In genomic region chr17:58003322-58003721, GRCm38 (mm10) we compare ENCODE assay signal across 16 mouse cellular contexts.
DNase-seq lines count a peak whose midpoint lies in the region; ATAC-seq lines count a peak whose summit lies in the region.
"Had no signal": no experiment of that assay in that cellular context is flagged by ENCODE, and none has a peak within 500 bp of the region (broad histone marks: within the 10 kb centered on the region; RNA-seq: fewer than 3 reads in every experiment).

No protein-coding gene starts in this region.

- no peak overlapping the region for H3K4me3 ChIP-seq in forebrain, embryonic 14.5 days (ENCODE audit: low read depth, low read length)
- H3K4me3 ChIP-seq in forebrain, embryonic 10.5 days, result no peak overlapping the region
- H3K4me3 ChIP-seq in midbrain, embryonic 13.5 days (replicated peaks), result no peak overlapping the region
- H3K4me3 ChIP-seq in midbrain, embryonic 11.5 days (ENCODE audit: low read depth, low read length), result no peak overlapping the region
- no peak overlapping the region for H3K4me3 ChIP-seq in forebrain, embryonic 16.5 days (replicated peaks; ENCODE audit: low read length)
- H3K4me3 ChIP-seq in heart, embryonic 12.5 days, result no peak overlapping the region
- H3K4me3 ChIP-seq: embryonic facial prominence, embryonic 10.5 days; heart, adult 2 months; hindbrain, embryonic 10.5 days; intestine, embryonic 15.5 days had no signal

- no peaks in the 10 kb centered on the region for H3K9me3 ChIP-seq in forebrain, embryonic 14.5 days (replicated peaks; ENCODE audit: control insufficient read depth, low read length)
- no peaks in the 10 kb centered on the region for H3K9me3 ChIP-seq in forebrain, embryonic 10.5 days
- no peaks in the 10 kb centered on the region for H3K9me3 ChIP-seq in midbrain, embryonic 13.5 days
- no peaks in the 10 kb centered on the region for H3K9me3 ChIP-seq in midbrain, embryonic 11.5 days (ENCODE audit: control insufficient read depth, low read length)
- H3K9me3 ChIP-seq in forebrain, embryonic 16.5 days (ENCODE audit: control insufficient read depth, low read length), result no peaks in the 10 kb centered on the region
- no peaks in the 10 kb centered on the region for H3K9me3 ChIP-seq in heart, embryonic 12.5 days (replicated peaks)
- H3K9me3 ChIP-seq: embryonic facial prominence, embryonic 10.5 days; hindbrain, embryonic 10.5 days; intestine, embryonic 15.5 days had no signal

- peak; percentile 70 for ATAC-seq in forebrain, embryonic 14.5 days
- 0 out of 2 replicates have a peak, but pooled peaks have one; percentile 43 for ATAC-seq in midbrain, embryonic 13.5 days
- no peak for ATAC-seq in midbrain, embryonic 11.5 days (ENCODE audit: low FRiP score)
- peak; percentile 94 for ATAC-seq in forebrain, embryonic 16.5 days
- no peak for ATAC-seq in heart, embryonic 12.5 days (ENCODE audit: insufficient number of reproducible peaks, low FRiP score)
- ATAC-seq: intestine, embryonic 15.5 days had no signal

- H3K36me3 ChIP-seq in forebrain, embryonic 14.5 days (ENCODE audit: control insufficient read depth, insufficient read depth, low read length), result no peaks in the 10 kb centered on the region
- H3K36me3 ChIP-seq in forebrain, embryonic 10.5 days (replicated peaks), result no peaks in the 10 kb centered on the region
- no peaks in the 10 kb centered on the region for H3K36me3 ChIP-seq in midbrain, embryonic 13.5 days
- H3K36me3 ChIP-seq in midbrain, embryonic 11.5 days (ENCODE audit: control insufficient read depth, insufficient read depth, low read length), result no peaks in the 10 kb centered on the region
- H3K36me3 ChIP-seq in forebrain, embryonic 16.5 days (ENCODE audit: control insufficient read depth, insufficient read depth), result no peaks in the 10 kb centered on the region
- H3K36me3 ChIP-seq in heart, embryonic 12.5 days, result no peaks in the 10 kb centered on the region
- H3K36me3 ChIP-seq: embryonic facial prominence, embryonic 10.5 days; hindbrain, embryonic 10.5 days; intestine, embryonic 15.5 days had no signal

- no peak overlapping the region for H3K27ac ChIP-seq in forebrain, embryonic 14.5 days (ENCODE audit: low read depth, low read length)
- H3K27ac ChIP-seq in forebrain, embryonic 10.5 days, result no peak overlapping the region
- H3K27ac ChIP-seq in midbrain, embryonic 13.5 days, result no peak overlapping the region
- no peak overlapping the region for H3K27ac ChIP-seq in midbrain, embryonic 11.5 days (ENCODE audit: low read depth, low read length)
- no peak overlapping the region for H3K27ac ChIP-seq in forebrain, embryonic 16.5 days (ENCODE audit: low read length)
- H3K27ac ChIP-seq in heart, embryonic 12.5 days (ENCODE audit: poor library complexity, severe bottlenecking), result no peak overlapping the region
- H3K27ac ChIP-seq: embryonic facial prominence, embryonic 10.5 days; heart, adult 2 months; hindbrain, embryonic 10.5 days; intestine, embryonic 15.5 days had no signal

- H3K9ac ChIP-seq in forebrain, embryonic 14.5 days (ENCODE audit: low read length), result no peak overlapping the region
- H3K9ac ChIP-seq in midbrain, embryonic 13.5 days (replicated peaks), result no peak overlapping the region
- no peak overlapping the region for H3K9ac ChIP-seq in midbrain, embryonic 11.5 days (ENCODE audit: low read length)
- no peak overlapping the region for H3K9ac ChIP-seq in forebrain, embryonic 16.5 days (replicated peaks; ENCODE audit: low read depth, low read length)
- no peak overlapping the region for H3K9ac ChIP-seq in heart, embryonic 12.5 days
- H3K9ac ChIP-seq: intestine, embryonic 15.5 days had no signal

- H3K4me1 ChIP-seq in forebrain, embryonic 14.5 days (ENCODE audit: control insufficient read depth, insufficient read depth, low read length), result no peaks in the 10 kb centered on the region
- no peaks in the 10 kb centered on the region for H3K4me1 ChIP-seq in forebrain, embryonic 10.5 days
- H3K4me1 ChIP-seq in midbrain, embryonic 13.5 days (replicated peaks), result 0 out of 2 replicates have a peak, but pooled peaks cover 8% of the 10 kb centered on the region
- H3K4me1 ChIP-seq in midbrain, embryonic 11.5 days (ENCODE audit: control insufficient read depth, insufficient read depth, low read length), result no peaks in the 10 kb centered on the region
- H3K4me1 ChIP-seq in forebrain, embryonic 16.5 days (replicated peaks; ENCODE audit: control insufficient read depth, insufficient read depth, low read length), result peaks cover 8% of the 10 kb centered on the region
- H3K4me1 ChIP-seq in heart, embryonic 12.5 days (replicated peaks), result no peaks in the 10 kb centered on the region
- H3K4me1 ChIP-seq: embryonic facial prominence, embryonic 10.5 days; hindbrain, embryonic 10.5 days; intestine, embryonic 15.5 days had no signal

- no peak overlapping the region for H3K4me2 ChIP-seq in forebrain, embryonic 14.5 days (ENCODE audit: low read length)
- no peak overlapping the region for H3K4me2 ChIP-seq in midbrain, embryonic 13.5 days (replicated peaks)
- no peak overlapping the region for H3K4me2 ChIP-seq in midbrain, embryonic 11.5 days
- no peak overlapping the region for H3K4me2 ChIP-seq in forebrain, embryonic 16.5 days (ENCODE audit: low read length)
- H3K4me2 ChIP-seq in heart, embryonic 12.5 days, result no peak overlapping the region
- H3K4me2 ChIP-seq: heart, embryonic 11.5 days; intestine, embryonic 15.5 days had no signal

- peak; percentile 60 for DNase-seq in forebrain, embryonic 14.5 days (ENCODE audit: low spot score)
- no peak for DNase-seq in forebrain, embryonic 10.5 days (ENCODE audit: extremely low spot score, low spot score)
- DNase-seq in midbrain, embryonic 11.5 days (ENCODE audit: low spot score, missing footprints), result no peak
- peak; percentile 4 for DNase-seq in retina, postnatal 1 day
- DNase-seq: adrenal gland, postnatal 14 days; cerebellum, adult 18-20 months; cerebellum, postnatal 10 days; gastrocnemius, postnatal 14 days; heart, adult 2 months had no signal

- no peaks in the 10 kb centered on the region for H3K27me3 ChIP-seq in forebrain, embryonic 14.5 days (replicated peaks; ENCODE audit: control insufficient read depth, insufficient read depth, low read length)
- no peaks in the 10 kb centered on the region for H3K27me3 ChIP-seq in forebrain, embryonic 10.5 days (ENCODE audit: poor library complexity, severe bottlenecking)
- H3K27me3 ChIP-seq in midbrain, embryonic 13.5 days, result no peaks in the 10 kb centered on the region
- H3K27me3 ChIP-seq in midbrain, embryonic 11.5 days (ENCODE audit: control insufficient read depth, insufficient read depth, low read length), result no peaks in the 10 kb centered on the region
- H3K27me3 ChIP-seq in forebrain, embryonic 16.5 days (replicated peaks; ENCODE audit: control insufficient read depth, insufficient read depth, low read length), result no peaks in the 10 kb centered on the region
- H3K27me3 ChIP-seq in heart, embryonic 12.5 days (replicated peaks), result no peaks in the 10 kb centered on the region
- H3K27me3 ChIP-seq: intestine, embryonic 15.5 days had no signal

- WGBS in forebrain, embryonic 14.5 days, result 32% methylated on average over 1 of the region's 1 CpGs
- 72% methylated on average over 1 of the region's 1 CpGs for WGBS in forebrain, embryonic 10.5 days
- WGBS in midbrain, embryonic 13.5 days, result 30% methylated on average over 1 of the region's 1 CpGs
- WGBS in midbrain, embryonic 11.5 days, result 43% methylated on average over 1 of the region's 1 CpGs
- 27% methylated on average over 1 of the region's 1 CpGs for WGBS in forebrain, embryonic 16.5 days
- WGBS in heart, embryonic 12.5 days, result 91% methylated on average over 1 of the region's 1 CpGs

Comparison
In these comparisons a context has a peak if more than half of its experiments do, and no peak if none do; other contexts are left out.
1. ATAC-seq: peak in forebrain, embryonic 14.5 days (single experiment), midbrain, embryonic 13.5 days (single experiment) and forebrain, embryonic 16.5 days (single experiment); none in midbrain, embryonic 11.5 days (single experiment) and heart, embryonic 12.5 days (single experiment).
2. DNase-seq: peak in forebrain, embryonic 14.5 days (single experiment) and retina, postnatal 1 day (single experiment); none in forebrain, embryonic 10.5 days (single experiment) and midbrain, embryonic 11.5 days (single experiment).